Mouse (Mus musculus): ENCODE measurements at regions not wholly inside any gene's neighbourhood (a gene's known extent, or its start where the extent isn't known, plus 50 kb on each side); places are given as distances from the start of the nearest gene placed in this dataset.
"Not testable (repeated sequence)": the region's sequence is repeated elsewhere in the genome, so short reads cannot be mapped to it uniquely, and the experiment has no call there.

DNA sequence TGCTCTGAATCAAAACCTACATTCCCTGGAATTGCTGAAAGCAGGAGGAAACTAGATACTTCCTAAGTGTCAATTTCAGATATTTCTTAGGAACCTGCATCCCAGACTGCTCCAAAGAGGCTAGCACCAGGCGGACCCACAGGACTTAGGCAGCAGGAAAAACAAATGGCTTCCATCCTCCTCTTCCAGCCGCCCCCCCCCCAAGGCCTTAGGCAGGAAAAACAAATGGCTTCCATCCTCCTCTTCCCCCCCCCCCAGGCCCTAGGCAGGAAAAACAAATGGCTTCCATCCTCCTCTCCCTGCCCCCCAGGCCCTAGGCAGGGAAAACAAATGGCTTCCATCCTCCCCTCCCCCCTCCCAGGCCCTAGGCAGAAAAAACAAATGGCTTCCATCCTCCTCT is 64.5 kb upstream of the Nap1l2 start:
- DNase-seq, result no peak

DNA sequence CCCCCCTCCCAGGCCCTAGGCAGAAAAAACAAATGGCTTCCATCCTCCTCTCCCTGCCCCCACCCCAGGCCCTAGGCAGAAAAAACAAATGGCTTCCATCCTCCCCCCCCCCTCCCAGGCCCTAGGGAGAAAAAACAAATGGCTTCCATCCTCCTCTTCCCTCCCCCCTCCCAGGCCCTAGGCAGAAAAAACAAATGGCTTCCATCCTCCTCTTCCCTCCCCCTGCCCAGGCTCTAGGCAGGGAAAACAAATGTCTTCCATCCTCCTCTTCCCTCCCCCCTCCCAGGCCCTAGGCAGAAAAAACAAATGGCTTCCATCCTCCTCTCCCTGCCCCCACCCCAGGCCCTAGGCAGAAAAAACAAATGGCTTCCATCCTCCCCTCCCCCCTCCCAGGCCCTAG is 65.0 kb upstream of the Nap1l2 start:
- DNase-seq, result not testable (repeated sequence)

DNA sequence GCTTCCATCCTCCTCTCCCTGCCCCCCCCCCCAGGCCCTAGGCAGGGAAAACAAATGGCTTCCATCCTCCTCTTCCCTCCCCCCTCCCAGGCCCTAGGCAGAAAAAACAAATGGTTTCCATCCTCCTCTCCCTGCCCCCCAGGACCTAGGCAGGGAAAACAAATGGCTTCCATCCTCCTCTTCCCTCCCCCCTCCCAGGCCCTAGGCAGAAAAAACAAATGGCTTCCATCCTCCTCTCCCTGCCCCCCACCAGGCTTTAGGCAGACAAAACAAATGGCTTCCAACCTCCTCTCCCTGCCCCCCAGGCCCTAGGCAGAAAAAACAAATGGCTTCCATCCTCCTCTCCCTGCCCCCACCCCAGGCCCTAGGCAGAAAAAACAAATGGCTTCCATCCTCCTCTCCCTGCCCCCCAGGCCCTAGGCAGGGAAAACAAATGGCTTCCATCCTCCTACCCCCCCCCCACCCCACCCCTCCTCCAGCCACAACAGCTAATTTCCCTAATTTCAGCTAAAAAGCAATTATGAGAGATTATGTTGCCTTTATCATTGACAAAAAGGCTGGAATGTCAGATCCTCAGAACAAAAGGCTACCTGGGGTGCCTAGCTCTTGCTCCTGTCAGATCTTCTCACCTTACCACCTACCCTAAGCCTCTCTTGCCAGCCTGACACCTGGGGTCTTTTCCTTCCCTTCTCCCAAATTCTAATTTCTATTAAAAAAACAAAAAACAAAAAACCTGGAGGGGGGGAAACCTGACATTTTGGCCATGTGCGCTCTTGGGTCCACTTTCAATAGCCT is 65.8 kb upstream of the Nap1l2 start:
- not testable (repeated sequence) for DNase-seq

DNA sequence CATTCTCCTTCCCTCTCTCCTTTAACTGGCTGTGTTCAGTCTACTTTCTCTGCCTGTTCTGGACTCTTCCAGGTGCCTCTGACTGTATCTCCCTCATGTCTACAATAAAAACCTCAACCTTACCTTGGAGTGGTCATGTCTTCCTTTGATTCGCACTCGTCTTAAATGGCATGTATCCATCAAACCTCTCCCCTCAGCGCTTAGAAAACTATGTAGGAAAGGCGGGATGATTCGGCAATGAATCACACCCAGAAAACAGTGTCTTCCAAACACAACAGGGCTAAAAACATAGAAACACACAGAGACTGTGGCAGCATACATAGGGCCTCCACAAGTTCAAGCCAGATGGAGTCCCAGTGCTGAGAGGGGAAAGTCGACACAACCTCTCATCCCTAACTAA is 66.4 kb upstream of the Nap1l2 start:
- DNase-seq, result no peak

DNA sequence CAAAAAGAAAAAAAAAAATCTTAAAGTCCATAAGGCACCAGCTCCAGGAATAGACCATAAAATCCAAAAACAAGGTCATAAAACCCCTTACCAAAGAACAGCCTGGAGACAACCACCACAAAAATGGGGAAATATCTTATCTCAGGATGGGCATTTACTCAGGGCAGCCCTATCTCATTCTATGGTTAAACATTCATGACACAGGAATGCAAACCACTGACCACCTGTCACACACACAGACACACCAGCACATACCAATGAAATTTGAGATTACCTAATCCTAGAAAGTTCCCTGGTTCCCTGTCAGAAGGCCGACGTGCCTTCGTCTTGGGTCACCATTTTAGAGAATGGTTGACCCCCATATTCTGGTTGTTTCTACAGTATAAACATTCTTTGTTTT is 66.3 kb upstream of the Cdx4 start:
- no peak for DNase-seq

DNA sequence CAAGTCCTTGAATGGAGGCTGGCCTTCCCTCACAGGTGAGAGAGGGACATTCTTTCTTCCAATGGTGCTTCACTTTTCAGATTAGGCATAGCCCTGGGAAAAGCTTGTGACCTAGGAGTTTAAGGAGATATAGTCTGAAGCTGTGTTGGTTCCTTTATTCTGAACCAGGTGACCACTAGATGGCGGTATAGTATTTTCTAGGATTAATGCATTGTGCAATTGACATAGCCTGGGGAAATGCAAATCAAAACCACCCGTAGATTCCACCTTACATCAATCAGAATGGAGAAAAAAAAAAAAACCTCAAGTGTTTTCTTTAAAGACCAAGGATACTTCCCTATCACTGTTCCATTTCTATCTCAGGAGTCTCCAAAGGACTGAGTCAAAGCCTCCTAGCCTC is 61.3 kb upstream of the Cdx4 start:
- DNase-seq, result peak; percentile 3 to 11

All from kidney, adult 8-10 months (tissue).